Mouse (Mus musculus): ENCODE measurements around the gene Nrf1. TPM values are rescaled to one million over a fixed set of nuclear protein-coding genes. Genes with fewer than 3 reads are reported as not detected.

The Nrf1 gene
- polyA plus RNA-seq, 1 experiment from 2014 or later, result 51.3 TPM

DNA sequence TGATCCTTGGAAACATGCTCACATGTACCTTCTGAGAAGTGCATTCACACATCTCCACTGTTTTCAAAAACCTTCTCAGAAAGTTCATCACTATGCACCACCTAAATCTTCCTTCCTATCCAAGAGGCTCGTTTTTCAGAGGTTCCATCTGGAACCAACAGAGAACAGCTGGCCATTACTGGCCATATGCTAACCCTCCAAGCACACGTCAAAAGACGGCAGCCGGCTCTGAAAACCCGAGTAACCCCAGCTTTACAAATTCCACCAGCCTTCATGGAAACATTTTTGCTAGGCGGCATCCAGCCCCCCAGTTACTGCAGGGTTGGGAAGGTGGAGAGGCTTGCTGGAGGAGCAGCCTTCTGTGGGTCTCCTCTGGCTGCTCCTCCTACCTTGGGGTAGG lies 134.2 kb downstream of the Nrf1 start:
- ATAC-seq (ENCODE audit: insufficient number of reproducible peaks, low FRiP score, low TSS enrichment, low read depth), result no peak
- no peak overlapping the region for H3K9ac ChIP-seq
- H3K4me3 ChIP-seq, result no peak overlapping the region
- H3K27me3 ChIP-seq, result peaks cover 47% of the 10 kb centered on the region
- no peak overlapping the region for H3K4me2 ChIP-seq
- H3K27ac ChIP-seq, result no peak overlapping the region
- no peaks in the 10 kb centered on the region for H3K9me3 ChIP-seq
- 32% methylated on average over 6 of the region's 6 CpGs for WGBS
- H3K4me1 ChIP-seq, result peaks cover 16% of the 10 kb centered on the region
- no peaks in the 10 kb centered on the region for H3K36me3 ChIP-seq

DNA sequence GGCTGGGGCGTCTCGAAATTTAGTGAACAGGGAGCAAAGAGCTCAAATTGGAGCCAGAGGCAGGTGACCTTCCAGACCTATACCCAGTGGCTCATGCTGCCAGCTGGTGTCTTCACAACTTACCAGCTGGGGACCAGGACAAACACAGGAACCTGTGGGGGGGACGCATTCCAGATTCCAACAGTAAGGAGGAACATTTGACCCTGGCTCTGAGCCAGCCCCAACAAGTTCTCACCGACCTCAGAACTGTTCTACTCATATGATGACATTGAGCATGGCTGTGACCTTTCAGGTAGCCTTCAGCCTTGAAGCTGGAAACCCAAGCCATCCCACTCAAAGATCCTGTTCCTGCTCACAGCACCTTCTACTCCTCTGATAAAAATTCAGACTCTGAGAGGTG lies 135.8 kb downstream of the Nrf1 start:
- H3K27me3 ChIP-seq, result peaks cover 32% of the 10 kb centered on the region
- WGBS, result 67% methylated on average over 4 of the region's 4 CpGs
- ATAC-seq (ENCODE audit: insufficient number of reproducible peaks, low FRiP score, low TSS enrichment, low read depth), result no peak
- H3K36me3 ChIP-seq, result no peaks in the 10 kb centered on the region
- H3K4me2 ChIP-seq, result no peak overlapping the region
- no peak overlapping the region for H3K27ac ChIP-seq
- 0 out of 2 replicates have a peak, but pooled peaks cover 7% of the 10 kb centered on the region for H3K4me1 ChIP-seq
- no peak overlapping the region for H3K4me3 ChIP-seq
- no peak overlapping the region for H3K9ac ChIP-seq
- no peaks in the 10 kb centered on the region for H3K9me3 ChIP-seq

DNA sequence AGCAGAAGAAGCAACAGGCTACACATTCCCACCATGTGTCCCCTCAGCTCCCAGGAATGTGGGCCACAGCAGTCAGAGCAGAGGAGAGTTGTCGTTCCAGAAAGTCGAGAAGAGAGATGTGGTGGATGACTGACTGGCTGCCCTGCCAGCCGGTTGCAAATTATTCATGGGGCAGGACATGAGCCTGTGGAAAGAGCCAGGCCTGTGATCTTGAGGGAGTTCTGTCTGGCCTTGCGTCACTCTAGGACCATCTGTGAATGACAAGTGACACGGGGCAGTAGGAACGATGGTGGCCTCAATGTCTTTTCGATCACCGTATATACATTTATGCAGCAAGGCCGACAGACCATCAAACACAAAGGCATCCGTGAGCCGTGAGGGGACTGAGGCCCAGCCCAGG lies 147.9 kb downstream of the Nrf1 start:
- no peak overlapping the region for H3K9ac ChIP-seq
- no peaks in the 10 kb centered on the region for H3K36me3 ChIP-seq
- no peaks in the 10 kb centered on the region for H3K9me3 ChIP-seq
- H3K4me1 ChIP-seq, result peaks cover 5% of the 10 kb centered on the region; the same call in 1 of the 2 replicates
- no peak overlapping the region for H3K4me2 ChIP-seq
- 73% methylated on average over 11 of the region's 11 CpGs for WGBS
- H3K27me3 ChIP-seq, result no peaks in the 10 kb centered on the region
- no peak overlapping the region for H3K4me3 ChIP-seq
- H3K27ac ChIP-seq, result no peak overlapping the region
- ATAC-seq (ENCODE audit: insufficient number of reproducible peaks, low FRiP score, low TSS enrichment, low read depth), result no peak

DNA sequence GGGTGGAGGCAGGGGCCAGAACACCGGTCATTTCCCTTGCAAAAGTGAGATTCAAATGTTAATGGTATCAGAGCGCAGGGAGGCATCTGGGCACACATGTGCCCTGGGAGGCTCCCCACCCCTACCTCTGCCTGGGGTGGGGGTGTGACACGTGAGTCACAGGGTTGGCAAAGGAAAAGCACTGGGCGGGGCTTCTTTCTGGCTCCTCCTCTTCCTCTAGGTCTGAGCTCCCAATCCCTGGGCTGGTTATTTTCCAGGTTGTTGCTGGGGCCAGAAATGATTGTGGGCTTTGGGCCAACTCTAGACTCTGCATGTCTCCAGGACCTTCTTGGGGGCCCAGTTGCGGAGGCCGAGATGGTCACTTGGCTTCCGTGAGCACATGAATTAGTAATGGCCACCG lies 148.4 kb downstream of the Nrf1 start:
- Histone ChIP-seq H3K9me3 (no peaks in the 10 kb centered on the region), H3K4me3 (no peak overlapping the region), H3K27ac (no peak overlapping the region), H3K4me2 (no peak overlapping the region), H3K27me3 (no peaks in the 10 kb centered on the region), H3K9ac (no peak overlapping the region), H3K36me3 (no peaks in the 10 kb centered on the region), H3K4me1 (peaks cover 5% of the 10 kb centered on the region; the same call in 1 of the 2 replicates)
- ATAC-seq (ENCODE audit: insufficient number of reproducible peaks, low FRiP score, low TSS enrichment, low read depth), result no peak
- WGBS, result 71% methylated on average over 8 of the region's 8 CpGs

MicroRNA genes within 50 kb of the gene (microRNA counts, 519-probe panel; counts per million panel counts)
- microRNA mmu-miR-182 (2,158 counts per million, percentile 40 among the panel's probes with 10 or more counts), microRNA mmu-miR-183 (3,029 counts per million, percentile 69 among the panel's probes with 10 or more counts), microRNA mmu-miR-96 (3,420 counts per million, percentile 80 among the panel's probes with 10 or more counts)

Small RNAs within 50 kb of the gene (microRNA-seq; reads per million reads assigned to microRNA genes)
- gene Mir182 (4,842 reads per million, percentile 90 among the genes with 10 or more reads in this experiment), gene Mir183 (2,956 reads per million, percentile 84 among the genes with 10 or more reads in this experiment), gene Mir96 (1,311 reads per million, percentile 76 among the genes with 10 or more reads in this experiment)

Other genes starting within 250 kb of the Nrf1 start
- gene Strip2, start 131.0 kb upstream of the Nrf1 start, polyA plus RNA-seq (2015; fragmentation: Nextera tagmentation; extraction: Ambion mirVana), result 2.0 and 2.1 TPM in 2 replicates